18 mouse cellular contexts compared by ENCODE assay signal in genomic region chr8:116083156-116083555, GRCm38 (mm10).
A peak's percentile ranks its signal among the peaks of the same experiment; 100 is the strongest.
DNase-seq lines count a peak whose midpoint lies in the region; ATAC-seq and TF ChIP-seq lines count a peak whose summit lies in the region.
"Had no signal": no experiment of that assay in that cellular context is flagged by ENCODE, and none has a peak within 500 bp of the region (broad histone marks: within the 10 kb centered on the region; RNA-seq: fewer than 3 reads in every experiment).

No protein-coding gene starts in this region.

- no peaks in the 10 kb centered on the region for H3K27me3 ChIP-seq in Patski
- H3K27me3 ChIP-seq: embryonic facial prominence, embryonic 12.5 days; forebrain, embryonic 13.5 days; forebrain, embryonic 15.5 days had no signal

- in situ Hi-C loops in Patski (cut with MboI; ENCODE audit: low pct_unique_long_range_greater_than_20kb) = no loop called here

- POLR2A ChIA-PET in Patski (lab: Charles Lee) = no interaction called here

- ATAC-seq in Patski = peak; percentile 36
- ATAC-seq: forebrain, embryonic 13.5 days; forebrain, embryonic 15.5 days; forebrain, postnatal 0 days had no signal

- DNase-seq in 3T3-L1 (ENCODE audit: low read depth, low spot score) = peak; percentile 89
- no peak for DNase-seq in Patski (ENCODE audit: low read depth, low spot score)
- peak; percentile 85 for DNase-seq in fibroblast of lung, adult 2 months (ENCODE audit: low read depth)
- no peak for DNase-seq in adrenal gland, adult 18-20 months (ENCODE audit: low spot score in 2 of 2)
- DNase-seq in urinary bladder, adult 18-20 months (ENCODE audit: low spot score in 2 of 2) = no peak
- no peak for DNase-seq in ovary, adult 18-20 months (ENCODE audit: low spot score)
- DNase-seq: adrenal gland, adult 8-10 months; adrenal gland, postnatal 14 days; adrenal gland, postnatal 36 days; cerebellum, adult 11-12 months; cerebellum, adult 2 months; cerebellum, adult 9-10 months; cerebellum, postnatal 10 days; cerebellum, postnatal 25 days; forebrain, postnatal 0 days had no signal

- no peak for TF ChIP-seq CTCF in Patski (IDR thresholded peaks at IDR 0.05)

- CTCF ChIA-PET in Patski (lab: Charles Lee) = no interaction called here

Comparison
In these comparisons a context has a peak if more than half of its experiments do, and no peak if none do; other contexts are left out.
1. DNase-seq: peak in 3T3-L1 (single experiment) and fibroblast of lung, adult 2 months (single experiment); none in Patski (single experiment), adrenal gland, adult 18-20 months (0 of 2), urinary bladder, adult 18-20 months (0 of 2) and ovary, adult 18-20 months (single experiment).